Mouse (Mus musculus): ENCODE measurements at regions not wholly inside any gene's neighbourhood (a gene's known extent, or its start where the extent isn't known, plus 50 kb on each side); places are given as distances from the start of the nearest gene placed in this dataset.

DNA sequence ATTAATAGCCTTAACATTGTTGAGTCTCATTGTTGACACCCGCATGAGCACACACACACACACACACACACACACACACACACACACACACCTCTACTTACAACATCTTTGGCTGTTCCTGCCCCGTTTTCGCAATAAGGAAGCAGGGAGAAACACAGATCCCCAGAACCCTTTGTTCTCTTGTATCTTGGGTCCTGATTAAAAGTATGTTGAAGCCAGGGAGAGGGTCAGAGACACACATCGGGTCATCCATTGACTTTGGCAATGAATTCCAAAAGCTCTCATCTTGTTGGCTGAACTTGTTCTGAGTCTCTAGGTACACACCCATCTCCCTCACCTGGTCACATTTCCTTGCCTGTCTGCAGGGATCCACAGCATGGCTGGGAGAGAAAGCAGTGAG lies 303.9 kb upstream of the 4930535I16Rik start:
- no peak overlapping the region for H3K4me3 ChIP-seq (ENCODE audit: low read length)
- 80% methylated on average over 4 of the region's 4 CpGs for WGBS

GRCm38 (mm10) chr4:124217206-124217605 lies 299.4 kb upstream of the 4930535I16Rik start:
- ATAC-seq = peak; percentile 64; the same call in 1 of the 2 replicates
- WGBS = 16% methylated on average over 10 of the region's 10 CpGs
- peak overlapping the region; percentile 0; the same call in 1 of the 2 replicates for H3K4me2 ChIP-seq (ENCODE audit: low read length)

More for the DNA sequence above, 303.9 kb upstream of the 4930535I16Rik start:
- Histone ChIP-seq H3K36me3 (ENCODE audit: control insufficient read depth, insufficient read depth, low read length) (no peaks in the 10 kb centered on the region), H3K9me3 (ENCODE audit: control insufficient read depth, low read length) (no peaks in the 10 kb centered on the region), H3K27ac (ENCODE audit: low read depth, low read length) (no peak overlapping the region), H3K4me2 (ENCODE audit: low read length) (no peak overlapping the region), H3K9ac (ENCODE audit: low read depth, low read length) (no peak overlapping the region; the same call in 1 of the 2 replicates), H3K27me3 (replicated peaks; ENCODE audit: control insufficient read depth, insufficient read depth, low read length) (no peaks in the 10 kb centered on the region; the same call in 1 of the 2 replicates), H3K4me1 (ENCODE audit: control insufficient read depth, insufficient read depth, low read depth, low read length) (peaks cover 8% of the 10 kb centered on the region)
- ATAC-seq = no peak

DNA sequence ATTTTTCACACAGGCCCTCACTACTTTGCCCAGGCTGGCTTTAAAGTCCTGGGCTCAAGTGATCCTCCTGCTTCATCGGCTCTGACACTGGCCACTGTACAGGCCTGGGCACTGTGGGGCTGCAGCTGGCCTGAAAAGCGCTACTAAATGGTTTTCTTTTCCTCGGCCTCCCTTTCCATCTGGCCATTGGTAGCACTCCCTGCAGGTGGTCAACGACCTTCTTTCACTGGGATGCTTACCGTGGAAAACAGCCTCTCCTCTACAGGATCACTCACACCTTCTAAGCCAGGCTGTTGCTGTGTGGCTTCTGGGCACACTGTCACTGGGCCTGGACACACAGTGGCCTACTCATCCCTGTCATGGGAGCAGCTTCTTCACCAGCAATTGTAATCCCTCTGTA lies 298.5 kb upstream of the 4930535I16Rik start:
- Histone ChIP-seq H3K36me3 (ENCODE audit: control insufficient read depth, insufficient read depth, low read length) (no peaks in the 10 kb centered on the region), H3K27me3 (replicated peaks; ENCODE audit: control insufficient read depth, insufficient read depth, low read length) (no peaks in the 10 kb centered on the region; the same call in 1 of the 2 replicates), H3K27ac (ENCODE audit: low read depth, low read length) (no peak overlapping the region), H3K4me2 (ENCODE audit: low read length) (no peak overlapping the region), H3K4me1 (ENCODE audit: control insufficient read depth, insufficient read depth, low read depth, low read length) (peaks cover 7% of the 10 kb centered on the region), H3K9me3 (ENCODE audit: control insufficient read depth, low read length) (no peaks in the 10 kb centered on the region), H3K4me3 (ENCODE audit: low read length) (no peak overlapping the region), H3K9ac (ENCODE audit: low read depth, low read length) (no peak overlapping the region)
- 26% methylated on average over 5 of the region's 5 CpGs for WGBS
- no peak for ATAC-seq

More at GRCm38 (mm10) chr4:124217206-124217605, 299.4 kb upstream of the 4930535I16Rik start:
- H3K9me3 ChIP-seq (ENCODE audit: control insufficient read depth, low read length) = no peaks in the 10 kb centered on the region
- H3K4me1 ChIP-seq (ENCODE audit: control insufficient read depth, insufficient read depth, low read depth, low read length) = peaks cover 8% of the 10 kb centered on the region
- H3K36me3 ChIP-seq (ENCODE audit: control insufficient read depth, insufficient read depth, low read length) = no peaks in the 10 kb centered on the region
- H3K27ac ChIP-seq (ENCODE audit: low read depth, low read length) = 0 out of 2 replicates have a peak overlapping the region, but pooled peaks have one; percentile 21
- no peak overlapping the region for H3K4me3 ChIP-seq (ENCODE audit: low read length)
- no peak overlapping the region for H3K9ac ChIP-seq (ENCODE audit: low read depth, low read length)
- H3K27me3 ChIP-seq (replicated peaks; ENCODE audit: control insufficient read depth, insufficient read depth, low read length) = no peaks in the 10 kb centered on the region; the same call in 1 of the 2 replicates

- Histone ChIP-seq H3K4me3 (ENCODE audit: low read length) (no peak overlapping the region), H3K27me3 (replicated peaks; ENCODE audit: control insufficient read depth, insufficient read depth, low read length) (no peaks in the 10 kb centered on the region; the same call in 1 of the 2 replicates), H3K4me1 (ENCODE audit: control insufficient read depth, insufficient read depth, low read depth, low read length) (peaks cover 5% of the 10 kb centered on the region), H3K9ac (ENCODE audit: low read depth, low read length) (no peak overlapping the region), H3K4me2 (ENCODE audit: low read length) (no peak overlapping the region), H3K27ac (ENCODE audit: low read depth, low read length) (no peak overlapping the region), H3K9me3 (ENCODE audit: control insufficient read depth, low read length) (no peaks in the 10 kb centered on the region), H3K36me3 (ENCODE audit: control insufficient read depth, insufficient read depth, low read length) (no peaks in the 10 kb centered on the region)
- WGBS = 89% methylated on average over 7 of the region's 7 CpGs
- ATAC-seq = no peak
Measured at GRCm38 (mm10) chr4:124215077-124215476, 297.3 kb upstream of the 4930535I16Rik start.

GRCm38 (mm10) chr4:124210103-124210502 lies 292.3 kb upstream of the 4930535I16Rik start:
- no peak overlapping the region for H3K27ac ChIP-seq (ENCODE audit: low read depth, low read length)
- WGBS = 91% methylated on average over 9 of the region's 9 CpGs
- no peaks in the 10 kb centered on the region for H3K4me1 ChIP-seq (ENCODE audit: control insufficient read depth, insufficient read depth, low read depth, low read length)

GRCm38 (mm10) chr4:124206480-124206879 lies 288.7 kb upstream of the 4930535I16Rik start:
- H3K4me3 ChIP-seq (ENCODE audit: low read length) = no peak overlapping the region
- ATAC-seq = no peak
- H3K9me3 ChIP-seq (ENCODE audit: control insufficient read depth, low read length) = no peaks in the 10 kb centered on the region; the same call in 1 of the 2 replicates
- no peaks in the 10 kb centered on the region for H3K27me3 ChIP-seq (replicated peaks; ENCODE audit: control insufficient read depth, insufficient read depth, low read length)
- H3K4me2 ChIP-seq (ENCODE audit: low read length) = no peak overlapping the region
- no peaks in the 10 kb centered on the region for H3K36me3 ChIP-seq (ENCODE audit: control insufficient read depth, insufficient read depth, low read length)
- no peaks in the 10 kb centered on the region for H3K4me1 ChIP-seq (ENCODE audit: control insufficient read depth, insufficient read depth, low read depth, low read length)
- H3K9ac ChIP-seq (ENCODE audit: low read depth, low read length) = no peak overlapping the region
- WGBS = 88% methylated on average over 16 of the region's 16 CpGs
- no peak overlapping the region for H3K27ac ChIP-seq (ENCODE audit: low read depth, low read length)

More at GRCm38 (mm10) chr4:124210103-124210502, 292.3 kb upstream of the 4930535I16Rik start:
- H3K4me2 ChIP-seq (ENCODE audit: low read length) = no peak overlapping the region
- no peak overlapping the region for H3K9ac ChIP-seq (ENCODE audit: low read depth, low read length)
- H3K4me3 ChIP-seq (ENCODE audit: low read length) = no peak overlapping the region
- H3K36me3 ChIP-seq (ENCODE audit: control insufficient read depth, insufficient read depth, low read length) = no peaks in the 10 kb centered on the region
- no peaks in the 10 kb centered on the region for H3K9me3 ChIP-seq (ENCODE audit: control insufficient read depth, low read length)
- no peaks in the 10 kb centered on the region for H3K27me3 ChIP-seq (replicated peaks; ENCODE audit: control insufficient read depth, insufficient read depth, low read length)
- no peak for ATAC-seq

DNA sequence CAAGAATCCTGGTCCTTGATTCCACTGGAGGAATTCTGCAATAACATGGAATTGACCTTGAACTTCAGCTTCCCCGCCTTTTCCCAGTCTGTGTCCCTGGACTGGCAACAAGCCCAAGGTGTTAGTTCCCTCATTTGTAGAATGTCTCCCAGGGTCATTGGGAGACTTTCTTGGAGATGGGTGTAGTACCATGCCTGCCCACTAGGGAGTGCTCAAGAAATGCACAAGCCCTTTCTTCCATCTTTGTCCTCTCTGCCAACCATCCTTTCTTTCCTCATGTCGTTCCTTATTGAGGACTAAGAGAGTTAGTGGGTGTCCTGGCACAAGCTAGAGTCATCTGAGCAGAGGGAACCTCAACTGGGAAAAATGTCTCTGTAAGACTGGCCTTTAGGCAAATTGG lies 285.9 kb upstream of the 4930535I16Rik start:
- no peaks in the 10 kb centered on the region; the same call in 1 of the 2 replicates for H3K9me3 ChIP-seq (ENCODE audit: control insufficient read depth, low read length)
- no peaks in the 10 kb centered on the region for H3K27me3 ChIP-seq (replicated peaks; ENCODE audit: control insufficient read depth, insufficient read depth, low read length)
- H3K36me3 ChIP-seq (ENCODE audit: control insufficient read depth, insufficient read depth, low read length) = no peaks in the 10 kb centered on the region
- no peak overlapping the region for H3K27ac ChIP-seq (ENCODE audit: low read depth, low read length)
- H3K4me2 ChIP-seq (ENCODE audit: low read length) = no peak overlapping the region
- ATAC-seq = no peak
- WGBS = 74% methylated on average over 2 of the region's 2 CpGs
- H3K9ac ChIP-seq (ENCODE audit: low read depth, low read length) = no peak overlapping the region
- peaks cover 7% of the 10 kb centered on the region; the same call in 1 of the 2 replicates for H3K4me1 ChIP-seq (ENCODE audit: control insufficient read depth, insufficient read depth, low read depth, low read length)
- H3K4me3 ChIP-seq (ENCODE audit: low read length) = no peak overlapping the region

- Histone ChIP-seq H3K27me3 (replicated peaks; ENCODE audit: control insufficient read depth, insufficient read depth, low read length) (no peaks in the 10 kb centered on the region; the same call in 1 of the 2 replicates), H3K4me3 (ENCODE audit: low read length) (no peak overlapping the region), H3K4me1 (ENCODE audit: control insufficient read depth, insufficient read depth, low read depth, low read length) (peaks cover 10% of the 10 kb centered on the region; the same call in 1 of the 2 replicates), H3K4me2 (ENCODE audit: low read length) (no peak overlapping the region), H3K9me3 (ENCODE audit: control insufficient read depth, low read length) (no peaks in the 10 kb centered on the region; the same call in 1 of the 2 replicates), H3K9ac (ENCODE audit: low read depth, low read length) (no peak overlapping the region), H3K27ac (ENCODE audit: low read depth, low read length) (no peak overlapping the region), H3K36me3 (ENCODE audit: control insufficient read depth, insufficient read depth, low read length) (no peaks in the 10 kb centered on the region)
- WGBS = 16% methylated on average over 14 of the region's 14 CpGs
- ATAC-seq = no peak
Measured at GRCm38 (mm10) chr4:124199884-124200844, 282.3 kb upstream of the 4930535I16Rik start.

DNA sequence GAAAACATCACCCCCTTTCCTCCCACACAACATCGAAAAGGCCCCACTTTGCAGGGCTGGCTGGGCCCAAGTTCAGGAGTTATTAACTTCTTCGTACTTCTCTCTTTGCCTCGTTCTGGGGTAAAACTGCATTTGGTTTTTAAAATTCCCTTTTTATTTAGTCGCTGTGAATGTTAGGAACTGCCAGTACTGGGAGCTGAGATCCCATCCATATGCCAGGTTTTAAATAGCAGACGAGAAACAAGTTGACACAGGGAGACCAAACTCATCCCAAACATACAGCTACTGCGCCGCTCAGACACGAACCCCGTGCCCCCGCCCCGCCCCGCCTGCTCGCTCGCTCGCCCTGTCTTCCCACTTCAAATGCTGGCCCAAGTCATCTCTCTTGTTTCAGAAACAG lies 281.0 kb upstream of the 4930535I16Rik start:
- H3K36me3 ChIP-seq (ENCODE audit: control insufficient read depth, insufficient read depth, low read length) = no peaks in the 10 kb centered on the region
- WGBS = 63% methylated on average over 15 of the region's 15 CpGs
- no peak overlapping the region for H3K27ac ChIP-seq (ENCODE audit: low read depth, low read length)
- no peaks in the 10 kb centered on the region; the same call in 1 of the 2 replicates for H3K27me3 ChIP-seq (replicated peaks; ENCODE audit: control insufficient read depth, insufficient read depth, low read length)
- H3K9me3 ChIP-seq (ENCODE audit: control insufficient read depth, low read length) = no peaks in the 10 kb centered on the region
- no peak for ATAC-seq
- H3K9ac ChIP-seq (ENCODE audit: low read depth, low read length) = no peak overlapping the region
- no peak overlapping the region for H3K4me3 ChIP-seq (ENCODE audit: low read length)
- peaks cover 10% of the 10 kb centered on the region; the same call in 1 of the 2 replicates for H3K4me1 ChIP-seq (ENCODE audit: control insufficient read depth, insufficient read depth, low read depth, low read length)
- H3K4me2 ChIP-seq (ENCODE audit: low read length) = no peak overlapping the region

Data from hindbrain, embryonic 16.5 days (tissue).